Mouse (Mus musculus): ENCODE data around the gene St6gal1. TPM values are rescaled to one million over a fixed set of nuclear protein-coding genes. Genes with fewer than 3 reads are reported as not detected.

St6gal1 gene
- polyA plus RNA-seq, 1 experiment, result 77.2 TPM

- Histone ChIP-seq H3K4me1 (ENCODE audit: control insufficient read depth, insufficient read depth, low read length) (peaks cover 17% of the 10 kb centered on the region), H3K4me3 (ENCODE audit: insufficient read depth, low read length) (no peak overlapping the region), H3K27ac (ENCODE audit: insufficient read depth, low read depth, low read length) (no peak overlapping the region)
- no peak for TF ChIP-seq POLR2A (IDR thresholded peaks at IDR 0.05; ENCODE audit: borderline replicate concordance, low read depth, low read length)
- TF ChIP-seq CTCF (IDR thresholded peaks at IDR 0.05; ENCODE audit: low read depth, low read length), result no peak
Observed at GRCm38 (mm10) chr16:23301762-23302161, 77.2 kb downstream of the St6gal1 start.

DNA sequence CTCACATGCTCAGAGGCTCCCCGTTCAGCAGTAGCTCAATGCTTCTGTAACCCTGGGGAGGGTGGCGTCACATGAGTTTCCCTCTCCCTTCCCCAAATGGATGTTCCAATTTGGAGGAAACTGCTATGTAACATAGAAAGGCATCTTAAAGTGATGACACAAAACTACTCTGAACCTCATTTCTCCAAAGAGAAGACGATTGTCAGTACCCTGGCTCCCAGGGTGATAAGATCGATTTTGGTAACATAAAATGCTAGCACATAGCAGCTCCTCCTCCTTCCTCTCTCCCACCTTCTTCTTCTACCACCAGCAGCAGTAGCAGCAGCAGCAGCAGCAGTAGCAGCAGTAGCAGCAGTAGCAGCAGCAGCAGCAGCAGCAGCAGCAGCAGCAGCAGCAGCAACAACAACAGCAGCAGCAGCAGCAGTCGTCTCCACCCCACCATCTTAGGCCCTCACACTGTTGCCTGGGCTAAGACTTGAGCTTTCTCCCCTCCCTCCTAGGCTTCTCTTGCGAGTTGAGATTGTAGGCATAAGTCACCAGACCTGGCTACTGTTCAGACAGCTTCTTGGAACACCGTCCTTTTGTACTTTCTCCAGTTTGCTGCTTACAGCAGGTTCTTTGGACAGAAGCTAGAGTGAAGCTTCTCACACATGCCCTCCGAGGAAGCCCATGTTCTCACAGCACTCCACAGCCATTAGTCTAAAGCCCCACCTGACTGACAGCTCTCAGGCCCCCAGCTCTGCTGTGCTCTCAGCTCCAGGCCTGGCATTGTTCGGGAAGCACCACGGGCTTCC, 81.5 kb downstream of the St6gal1 start:
- Histone ChIP-seq H3K4me3 (ENCODE audit: insufficient read depth, low read length) (no peak overlapping the region), H3K27ac (ENCODE audit: insufficient read depth, low read depth, low read length) (peak overlapping the region; percentile 10; the same call in 1 of the 2 replicates), H3K4me1 (ENCODE audit: control insufficient read depth, insufficient read depth, low read length) (peaks cover 34% of the 10 kb centered on the region)
- TF ChIP-seq POLR2A (IDR thresholded peaks at IDR 0.05; ENCODE audit: borderline replicate concordance, low read depth, low read length) (no peak), CTCF (IDR thresholded peaks at IDR 0.05; ENCODE audit: low read depth, low read length) (no peak)

DNA sequence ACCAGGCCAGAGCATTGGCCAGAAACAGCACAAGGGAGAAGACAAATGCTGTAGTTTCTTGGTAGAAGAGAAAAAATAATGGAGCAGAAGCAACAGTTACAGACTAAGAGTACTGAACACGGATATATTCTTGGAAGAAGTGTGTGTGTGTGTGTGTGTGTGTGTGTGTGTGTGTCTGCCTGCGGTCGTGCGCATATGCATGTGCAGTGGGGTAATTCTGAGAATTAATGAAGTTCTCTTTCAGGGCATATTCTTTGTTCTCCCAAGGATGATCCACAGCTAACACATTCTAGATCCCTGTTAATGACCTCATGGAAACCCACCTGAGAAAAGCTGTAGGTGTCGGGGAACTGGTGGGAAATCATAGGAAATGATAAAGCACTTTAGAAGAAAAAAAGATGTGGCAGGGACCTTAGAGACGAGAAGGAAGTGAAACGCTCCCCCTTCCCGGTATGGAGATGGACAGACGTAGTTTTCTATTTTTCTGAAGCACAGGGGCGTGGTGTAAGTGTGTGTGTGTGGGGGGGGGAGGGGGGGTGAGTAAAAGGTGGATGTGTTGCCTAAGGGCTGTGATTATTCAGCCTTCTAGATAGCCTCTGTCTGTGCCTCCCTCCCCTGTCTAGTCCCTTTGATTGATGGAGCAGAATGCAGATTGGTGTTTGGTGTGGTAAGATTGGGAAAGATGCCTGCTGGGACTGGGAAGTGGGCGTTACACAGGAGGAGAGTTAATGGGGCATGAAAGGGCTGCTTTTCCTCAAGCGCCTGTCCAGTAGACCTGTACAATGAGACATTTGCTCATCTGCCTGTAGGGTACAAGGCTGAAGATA, 82.8 kb downstream of the St6gal1 start:
- Histone ChIP-seq H3K27ac (ENCODE audit: insufficient read depth, low read depth, low read length) (peak overlapping the region; percentile 35), H3K4me3 (ENCODE audit: insufficient read depth, low read length) (no peak overlapping the region), H3K4me1 (ENCODE audit: control insufficient read depth, insufficient read depth, low read length) (peaks cover 34% of the 10 kb centered on the region)
- no peak for TF ChIP-seq POLR2A (IDR thresholded peaks at IDR 0.05; ENCODE audit: borderline replicate concordance, low read depth, low read length)
- TF ChIP-seq CTCF (IDR thresholded peaks at IDR 0.05; ENCODE audit: low read depth, low read length), result no peak

DNA sequence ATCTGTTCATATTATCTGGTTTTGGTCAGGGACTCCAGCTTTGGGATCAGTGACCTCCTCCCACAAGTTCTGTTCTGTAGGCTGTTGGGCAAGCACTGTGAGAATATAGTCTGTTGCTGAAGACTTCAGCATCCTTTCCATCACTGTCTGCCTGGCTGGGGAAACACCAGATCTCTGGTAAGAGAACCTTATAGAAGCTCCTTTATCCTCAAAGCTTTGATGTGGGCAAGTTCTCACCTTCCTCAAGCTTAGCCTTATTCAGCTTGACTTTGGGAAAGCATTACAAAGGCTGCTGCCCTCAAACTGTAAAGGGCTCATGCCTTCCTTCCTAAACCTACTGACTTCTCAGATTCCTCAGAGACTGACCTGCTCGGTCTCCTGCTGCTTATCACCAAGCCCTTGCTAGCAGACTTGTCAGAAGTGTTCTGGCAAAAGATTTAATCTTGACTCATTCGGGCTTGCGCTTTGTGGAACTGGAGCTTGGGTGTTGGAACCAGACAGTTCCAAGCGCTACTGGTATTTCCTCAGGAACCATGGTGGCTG, 83.5 kb downstream of the St6gal1 start:
- peaks cover 37% of the 10 kb centered on the region for H3K4me1 ChIP-seq (ENCODE audit: control insufficient read depth, insufficient read depth, low read length)
- H3K27ac ChIP-seq (ENCODE audit: insufficient read depth, low read depth, low read length), result 0 out of 2 replicates have a peak overlapping the region, but pooled peaks have one; percentile 9
- no peak overlapping the region for H3K4me3 ChIP-seq (ENCODE audit: insufficient read depth, low read length)
- TF ChIP-seq POLR2A (IDR thresholded peaks at IDR 0.05; ENCODE audit: borderline replicate concordance, low read depth, low read length), result no peak

- TF ChIP-seq POLR2A (IDR thresholded peaks at IDR 0.05; ENCODE audit: borderline replicate concordance, low read depth, low read length) (no peak), CTCF (IDR thresholded peaks at IDR 0.05; ENCODE audit: low read depth, low read length) (no peak)
- peaks cover 45% of the 10 kb centered on the region for H3K4me1 ChIP-seq (ENCODE audit: control insufficient read depth, insufficient read depth, low read length)
- no peak overlapping the region for H3K27ac ChIP-seq (ENCODE audit: insufficient read depth, low read depth, low read length)
- H3K4me3 ChIP-seq (ENCODE audit: insufficient read depth, low read length), result no peak overlapping the region
Observed at GRCm38 (mm10) chr16:23309080-23309479, 84.5 kb downstream of the St6gal1 start.

DNA sequence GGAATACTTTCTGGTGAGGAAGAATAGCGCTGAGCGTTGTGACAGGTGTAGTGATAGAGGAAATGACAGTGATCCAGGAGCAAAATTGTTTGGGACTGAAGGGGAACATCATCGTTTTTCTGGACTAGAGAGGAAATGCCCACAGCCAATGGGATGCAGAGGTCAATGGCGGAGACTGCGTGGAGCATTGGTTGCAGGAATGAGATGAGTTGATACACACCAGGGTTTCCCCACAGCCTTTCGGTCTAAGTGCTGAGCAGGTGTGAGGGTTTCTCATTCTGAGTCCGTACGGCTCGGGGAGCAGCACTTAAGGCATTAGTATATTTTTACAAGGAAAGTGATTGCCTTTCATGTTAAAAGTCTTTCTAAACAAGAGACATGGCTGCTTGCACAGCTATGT, 88.1 kb downstream of the St6gal1 start:
- TF ChIP-seq CTCF (IDR thresholded peaks at IDR 0.05; ENCODE audit: low read depth, low read length) (no peak), POLR2A (IDR thresholded peaks at IDR 0.05; ENCODE audit: borderline replicate concordance, low read depth, low read length) (no peak)
- H3K4me1 ChIP-seq (ENCODE audit: control insufficient read depth, insufficient read depth, low read length), result peaks cover 34% of the 10 kb centered on the region
- H3K27ac ChIP-seq (ENCODE audit: insufficient read depth, low read depth, low read length), result no peak overlapping the region
- H3K4me3 ChIP-seq (ENCODE audit: insufficient read depth, low read length), result no peak overlapping the region

DNA sequence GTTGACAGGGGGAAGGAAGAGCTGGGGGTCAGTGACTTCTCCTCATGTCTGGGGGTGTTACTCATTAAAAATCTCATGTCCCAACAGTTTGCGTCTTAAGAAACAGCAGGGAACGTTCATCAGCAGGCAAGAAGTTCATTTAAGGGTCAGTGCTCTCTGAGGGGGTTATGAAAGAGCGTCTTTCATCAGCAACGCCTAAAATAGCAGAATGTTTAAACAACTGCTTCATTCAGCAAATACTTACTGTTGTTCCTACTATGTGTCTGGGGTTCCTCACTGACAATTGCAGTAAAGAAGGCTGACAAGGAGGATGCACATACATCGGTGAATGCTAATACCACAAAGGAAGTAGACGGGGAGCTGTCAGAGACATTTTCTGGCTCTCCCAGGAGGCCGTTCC, 90.2 kb downstream of the St6gal1 start:
- Histone ChIP-seq H3K4me1 (ENCODE audit: control insufficient read depth, insufficient read depth, low read length) (peaks cover 25% of the 10 kb centered on the region), H3K4me3 (ENCODE audit: insufficient read depth, low read length) (no peak overlapping the region), H3K27ac (ENCODE audit: insufficient read depth, low read depth, low read length) (peak overlapping the region; percentile 89)
- no peak for TF ChIP-seq POLR2A (IDR thresholded peaks at IDR 0.05; ENCODE audit: borderline replicate concordance, low read depth, low read length)
- TF ChIP-seq CTCF (IDR thresholded peaks at IDR 0.05; ENCODE audit: low read depth, low read length), result no peak

GRCm38 (mm10) chr16:23317411-23318047, 93.0 kb downstream of the St6gal1 start:
- Histone ChIP-seq H3K4me3 (ENCODE audit: insufficient read depth, low read length) (no peak overlapping the region), H3K4me1 (ENCODE audit: control insufficient read depth, insufficient read depth, low read length) (peaks cover 39% of the 10 kb centered on the region), H3K27ac (ENCODE audit: insufficient read depth, low read depth, low read length) (no peak overlapping the region)
- TF ChIP-seq POLR2A (IDR thresholded peaks at IDR 0.05; ENCODE audit: borderline replicate concordance, low read depth, low read length) (no peak), CTCF (IDR thresholded peaks at IDR 0.05; ENCODE audit: low read depth, low read length) (no peak)

- TF ChIP-seq CTCF (IDR thresholded peaks at IDR 0.05; ENCODE audit: low read depth, low read length), result no peak
- no peak for TF ChIP-seq POLR2A (IDR thresholded peaks at IDR 0.05; ENCODE audit: borderline replicate concordance, low read depth, low read length)
- Histone ChIP-seq H3K4me1 (ENCODE audit: control insufficient read depth, insufficient read depth, low read length) (peaks cover 27% of the 10 kb centered on the region), H3K4me3 (ENCODE audit: insufficient read depth, low read length) (no peak overlapping the region), H3K27ac (ENCODE audit: insufficient read depth, low read depth, low read length) (no peak overlapping the region)
Observed at GRCm38 (mm10) chr16:23320025-23320424, 95.5 kb downstream of the St6gal1 start.

Measured in bone marrow macrophage, adult 2 months (primary cell).